Mouse (Mus musculus) gastrocnemius, adult 8-10 months (tissue): Measurements from ENCODE around the gene Tbc1d17. TPM values are rescaled to one million over a fixed set of nuclear protein-coding genes. Genes with fewer than 3 reads are reported as not detected.

Experiments
- DNase-seq, 2 experiments: peaks; one replicate each; pipeline ENCODE4 v3.0.0; 2022; ENCODE audit warnings: low spot score in 2 of 2
- total RNA-seq, 4 experiments: library from RNA; stranded (reverse); gene quantifications; 2 replicates each; pipeline ENCODE4 v1.2.4; 2022

Tbc1d17 gene
- total RNA-seq, 4 experiments from 2014 or later: 58.9 to 71.3 (median 63.3) TPM

DNA sequence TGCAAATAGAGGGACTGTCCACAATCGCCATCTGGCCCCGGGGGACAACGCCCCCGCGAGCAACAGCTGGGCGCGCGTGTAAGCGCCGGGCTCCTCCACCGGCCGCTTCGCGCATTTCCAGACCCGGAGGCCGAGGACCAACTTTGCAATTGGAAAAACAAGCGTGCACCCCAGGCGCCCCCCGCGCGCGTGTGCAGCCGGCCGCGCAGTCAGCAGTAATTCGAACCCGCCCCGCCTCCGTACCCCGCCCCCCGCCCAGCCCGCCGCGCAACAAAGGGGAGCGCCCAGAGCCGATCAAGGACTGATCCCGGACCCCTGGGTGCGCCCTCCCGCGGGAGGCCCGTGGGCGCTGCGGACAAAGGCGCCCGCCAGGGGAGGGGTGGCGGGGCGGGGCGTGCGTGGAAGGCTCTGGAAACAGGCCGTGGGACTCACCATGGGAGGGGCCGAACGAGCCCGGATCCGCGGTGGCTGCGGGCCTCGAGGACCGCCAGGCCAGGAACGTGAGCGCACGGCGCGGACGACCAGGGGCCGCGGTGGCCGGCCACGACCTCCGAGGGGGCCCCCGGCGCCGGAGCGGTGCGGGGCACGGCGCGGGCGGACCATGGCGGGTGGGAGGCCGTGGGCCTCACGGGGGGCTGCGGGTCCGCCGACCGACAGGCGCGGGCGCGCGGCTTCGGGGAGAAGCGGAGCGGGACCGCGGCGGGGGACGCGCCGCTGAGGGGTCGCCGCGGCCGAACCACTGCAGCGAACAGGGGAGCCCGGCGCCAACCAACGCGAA, 20.2 kb upstream of the Tbc1d17 start:
- peak; percentile 58 to 68 for DNase-seq

DNA sequence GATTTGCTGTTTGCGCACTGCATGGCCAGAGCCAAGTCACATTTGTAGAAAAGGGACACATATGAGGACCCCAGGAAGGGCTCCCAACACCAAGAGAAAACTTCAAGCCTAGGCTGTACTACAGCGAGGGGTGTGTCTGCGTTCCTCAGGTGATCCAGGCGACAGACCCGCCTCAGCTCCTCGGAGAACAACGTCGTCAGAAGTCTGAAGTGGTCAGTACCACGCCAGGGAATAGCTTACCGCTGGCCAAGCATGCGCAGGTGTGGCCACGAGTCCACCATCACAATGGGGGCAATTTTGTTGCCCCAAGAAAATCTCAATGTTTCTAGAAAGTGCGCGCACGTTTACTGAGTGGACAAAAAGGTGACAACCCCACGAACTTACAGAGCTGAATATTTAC, 19.6 kb upstream of the Tbc1d17 start:
- DNase-seq: no peak

DNA sequence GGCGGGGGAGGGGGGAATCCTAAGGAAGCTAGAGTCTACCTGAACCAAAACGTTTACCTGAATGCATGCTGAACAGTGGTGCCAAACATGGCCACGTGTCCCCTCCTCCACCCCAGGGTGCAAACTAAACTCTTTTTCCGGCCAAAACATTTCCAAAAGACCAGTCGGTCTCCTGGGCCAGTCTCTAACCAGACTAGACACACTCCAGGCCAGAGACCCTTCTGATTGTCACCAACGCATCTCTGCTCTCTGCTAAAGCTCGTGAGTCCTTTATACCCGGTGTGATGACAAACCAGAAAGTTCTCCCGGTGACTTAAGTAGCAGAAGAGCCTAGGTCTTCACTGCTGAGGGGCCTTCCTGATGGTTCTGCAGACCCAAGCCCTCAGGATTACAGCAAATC, 18.9 kb upstream of the Tbc1d17 start:
- no peak for DNase-seq

DNA sequence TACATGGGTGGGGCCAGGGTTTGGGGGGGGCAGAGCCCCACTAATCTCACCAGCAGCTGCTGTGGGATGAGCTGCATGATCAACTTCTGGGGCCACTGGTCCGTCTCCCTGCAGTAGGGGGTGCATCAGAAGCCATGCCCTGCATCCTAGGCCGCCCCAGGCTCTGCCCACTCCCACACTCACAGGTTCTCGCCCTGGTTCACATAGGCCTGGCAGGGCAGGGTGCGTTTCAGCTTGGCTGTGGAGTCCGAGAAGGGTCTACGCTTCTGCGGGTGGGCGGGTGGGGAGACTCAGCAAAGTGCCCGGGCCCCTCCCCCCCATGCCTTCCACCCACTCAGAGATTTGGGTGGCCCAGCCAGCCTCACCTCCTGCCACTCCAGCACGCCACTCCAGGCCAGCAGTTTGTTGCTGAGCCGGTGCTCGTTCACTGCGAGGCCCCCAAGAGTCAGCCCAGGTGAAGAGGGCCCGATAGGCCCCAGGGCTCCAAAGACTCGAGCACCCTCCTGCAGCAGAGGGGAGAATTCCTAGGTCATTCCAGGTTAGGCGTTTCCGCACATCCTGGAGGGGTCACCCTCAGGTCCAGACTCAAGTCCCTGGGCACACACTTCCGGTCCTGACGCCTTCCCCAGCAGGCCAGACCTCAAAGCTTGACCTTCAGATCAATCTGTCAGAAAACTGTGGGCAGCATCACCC, 18.3 kb upstream of the Tbc1d17 start:
- no peak for DNase-seq

DNA sequence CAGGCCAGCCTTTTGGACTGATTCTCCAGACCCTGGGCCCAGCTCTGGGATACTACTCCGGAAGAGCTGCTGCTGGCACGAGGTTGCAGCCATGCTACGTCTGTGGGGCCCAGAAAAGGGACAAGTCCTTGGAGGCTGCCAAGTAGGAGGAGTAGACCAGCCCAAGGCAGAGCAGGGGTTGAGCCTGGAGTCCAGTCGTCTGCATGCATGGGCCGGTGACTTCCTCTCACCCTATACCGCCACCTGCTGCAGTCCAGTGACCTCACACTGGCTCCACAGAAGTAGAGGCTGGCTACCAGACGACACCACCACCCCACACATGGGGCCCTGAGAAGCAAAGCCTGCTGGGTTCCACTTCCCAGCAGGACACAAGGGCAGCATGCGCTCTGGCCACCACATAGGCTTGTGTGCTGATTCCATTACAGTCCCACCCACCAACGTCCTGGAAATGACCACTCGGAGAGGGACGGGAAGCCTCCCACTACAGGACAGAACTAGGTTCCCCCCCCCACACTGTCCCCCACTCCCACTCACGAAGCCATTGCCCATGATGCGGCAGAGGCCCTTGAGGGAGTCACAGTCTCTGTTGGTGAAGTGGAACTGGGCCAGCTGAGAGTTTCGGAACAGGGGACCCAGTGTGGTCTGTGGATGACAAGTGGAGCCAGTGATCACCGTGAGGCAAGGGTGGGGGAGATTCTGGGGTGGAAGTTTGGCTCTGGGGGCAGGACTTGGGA, 17.6 kb upstream of the Tbc1d17 start:
- DNase-seq: peak; percentile 43 to 61

GRCm38 (mm10) chr7:44864595-44865542, 16.0 kb upstream of the Tbc1d17 start:
- DNase-seq: no peak

- DNase-seq: no peak
Measured at GRCm38 (mm10) chr7:44863982-44864494, 15.2 kb upstream of the Tbc1d17 start.

GRCm38 (mm10) chr7:44863210-44863609, 14.3 kb upstream of the Tbc1d17 start:
- DNase-seq: no peak

DNA sequence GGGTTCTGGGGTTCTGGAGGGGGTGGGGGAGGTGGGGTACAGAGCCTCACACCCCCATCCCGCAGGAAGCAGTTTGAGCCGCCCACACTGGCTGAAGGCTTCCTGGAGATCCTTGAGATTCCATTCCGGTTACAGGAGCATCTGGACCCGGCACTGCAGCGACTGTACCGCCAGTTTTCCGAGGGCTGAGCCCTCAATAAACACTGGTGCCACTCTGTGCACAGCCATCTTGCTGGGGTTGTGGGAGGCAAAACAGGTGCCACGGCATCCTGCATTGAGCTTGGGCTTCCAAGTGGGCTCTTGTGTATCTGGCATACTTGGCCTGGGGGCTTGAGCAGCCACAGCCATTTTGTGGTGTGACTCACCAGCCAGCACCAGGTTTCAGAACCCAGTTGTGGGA, 13.6 kb upstream of the Tbc1d17 start:
- DNase-seq: no peak

DNA sequence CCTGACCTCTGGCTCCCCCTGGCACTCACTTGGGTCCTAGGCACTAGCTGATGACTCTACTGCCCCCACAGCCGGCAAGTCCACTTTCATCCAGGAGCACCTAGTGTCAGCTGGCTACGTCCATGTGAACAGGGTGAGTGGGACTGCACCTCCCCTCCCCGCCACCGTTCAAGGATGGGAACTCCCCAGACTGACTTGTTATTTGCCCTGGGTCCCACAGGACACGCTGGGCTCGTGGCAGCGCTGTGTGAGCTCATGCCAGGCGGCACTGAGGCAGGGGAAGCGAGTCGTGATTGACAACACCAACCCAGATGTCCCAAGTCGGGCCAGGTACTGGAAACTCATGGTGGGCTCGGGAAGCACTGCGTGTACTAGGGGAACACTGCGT, 12.5 kb upstream of the Tbc1d17 start:
- DNase-seq: no peak

- peak in 1 of 2 experiments; percentile 52 for DNase-seq
Measured at GRCm38 (mm10) chr7:44860576-44861428, 11.9 kb upstream of the Tbc1d17 start.

DNA sequence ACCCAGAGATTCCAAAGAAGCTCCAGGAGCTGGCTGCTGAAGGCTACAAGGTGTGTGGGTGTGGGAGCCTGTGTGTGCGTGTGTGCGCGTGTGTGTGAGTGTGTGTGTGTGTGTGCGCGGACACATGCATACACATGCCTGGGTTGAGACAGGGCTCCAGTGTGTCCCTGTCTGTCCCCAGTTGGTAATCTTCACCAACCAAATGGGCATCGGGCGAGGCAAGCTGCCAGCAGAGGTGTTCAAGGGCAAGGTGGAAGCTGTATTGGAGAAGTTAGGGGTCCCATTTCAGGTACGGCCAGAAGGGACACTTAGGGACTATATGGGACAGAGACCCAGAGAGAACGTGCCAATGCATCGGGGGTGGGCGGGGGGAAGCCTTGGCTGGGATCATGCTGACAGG, 11.0 kb upstream of the Tbc1d17 start:
- no peak for DNase-seq

- DNase-seq: no peak
Measured at GRCm38 (mm10) chr7:44857905-44858304, 9.0 kb upstream of the Tbc1d17 start.

GRCm38 (mm10) chr7:44857042-44857552, 8.2 kb upstream of the Tbc1d17 start, which contains the start of gene Pnkp:
Gene Pnkp (plus strand): TSS chr7:44857139.
- DNase-seq: peak; percentile 76 to 84

DNA sequence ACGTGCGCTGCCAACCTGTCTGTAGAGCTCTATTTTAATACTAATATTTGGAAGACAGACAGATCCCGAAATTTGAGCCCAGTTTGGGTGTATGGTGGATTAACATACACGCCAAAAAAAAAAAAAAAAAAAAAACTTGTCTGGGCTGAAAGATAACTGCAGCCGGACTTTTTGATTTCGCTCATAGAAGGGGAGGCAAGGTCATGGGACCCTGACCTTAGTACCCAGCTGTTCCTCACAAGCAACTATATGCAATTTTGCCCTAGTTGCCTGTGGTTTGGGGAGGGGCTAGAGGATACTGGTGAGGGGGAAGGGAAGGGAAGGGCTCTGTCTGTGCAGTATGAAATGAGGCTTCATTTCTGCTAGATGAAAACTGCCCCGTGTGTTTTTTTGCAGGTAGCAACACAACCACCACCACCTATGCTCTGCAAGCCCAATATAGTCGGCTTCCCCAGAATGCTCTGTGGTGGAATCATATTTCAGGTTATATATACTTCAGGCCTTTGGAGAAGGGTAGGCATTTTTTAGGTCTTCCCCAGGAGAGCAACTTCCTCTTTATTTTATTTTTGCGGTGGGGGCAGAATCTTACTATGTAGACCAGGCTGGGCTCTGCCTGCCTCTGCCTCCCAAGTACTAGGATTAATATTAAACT, 7.5 kb upstream of the Tbc1d17 start:
- no peak for DNase-seq

- no peak for DNase-seq
Measured at GRCm38 (mm10) chr7:44855036-44855435, 6.2 kb upstream of the Tbc1d17 start.

DNA sequence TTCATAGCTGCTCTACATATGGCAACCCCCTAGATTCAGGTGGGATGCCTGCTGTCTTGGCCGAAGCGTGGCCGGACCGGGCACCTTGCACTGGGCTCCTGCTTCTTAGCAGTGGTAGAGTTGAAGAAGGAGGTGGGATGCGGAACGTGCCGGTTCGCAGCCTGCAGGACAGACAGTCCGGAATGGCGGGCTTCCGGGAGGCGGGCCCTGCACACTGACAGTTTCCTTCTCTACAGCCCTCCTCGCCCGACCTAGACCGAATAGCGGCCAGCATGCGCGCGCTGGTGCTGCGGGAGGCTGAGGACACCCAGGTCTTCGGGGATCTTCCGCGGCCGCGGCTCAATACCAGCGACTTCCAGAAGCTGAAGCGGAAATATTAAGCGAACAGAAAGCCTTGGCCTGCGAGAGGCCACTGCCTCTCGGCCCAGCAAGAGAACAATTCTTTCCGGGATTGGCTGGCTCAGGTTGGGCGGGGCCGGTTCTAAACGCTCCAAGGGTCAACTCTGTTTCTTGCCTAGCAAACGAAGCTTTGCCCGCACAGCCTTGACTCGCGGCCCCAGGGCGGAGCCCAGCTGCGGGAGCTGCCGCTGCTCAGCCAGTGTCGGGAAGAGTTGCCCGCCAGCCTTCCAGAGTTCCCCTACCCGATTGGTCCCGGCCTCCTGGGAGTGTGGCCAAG, 5.6 kb upstream of the Tbc1d17 start:
- peak; percentile 72 to 83 for DNase-seq

- DNase-seq: no peak
Measured at GRCm38 (mm10) chr7:44853596-44854355, 4.9 kb upstream of the Tbc1d17 start.
